Mouse (Mus musculus) bone marrow, adult 2 months (tissue): Measurements from ENCODE around the gene Gapt. TPM values are rescaled to one million over a fixed set of nuclear protein-coding genes. Genes with fewer than 3 reads are reported as not detected.
"Not testable (repeated sequence)": the region's sequence is repeated elsewhere in the genome, so short reads cannot be mapped to it uniquely, and the experiment has no call there.

ENCODE experiments used
- H3K27ac ChIP-seq: fragments of 200-500 bp; 2 replicates; pipeline ENCODE4 v1.5.1; 2012; ENCODE audit warnings: low read depth, mild to moderate bottlenecking, control low read depth, inconsistent platforms, low read length; ENCODE audit not compliant: control insufficient read depth, poor library complexity, insufficient read depth
- H3K4me1 ChIP-seq: fragments of 200-500 bp; 2 replicates; pipeline ENCODE4 v1.6.1; 2011; ENCODE audit warnings: low read length; ENCODE audit not compliant: control insufficient read depth, insufficient read depth
- H3K4me3 ChIP-seq: fragments of 200-500 bp; replicated peaks from 2 replicates; pipeline ENCODE3; 2011; ENCODE audit warnings: mild to moderate bottlenecking, low read depth, low read length, control low read depth; ENCODE audit not compliant: control insufficient read depth
- CTCF ChIP-seq: fragments of 200-500 bp; IDR thresholded peaks from 2 replicates; pipeline ENCODE4 v1.5.1; 2011; ENCODE audit warnings: low read length, control low read depth; ENCODE audit not compliant: control insufficient read depth, insufficient read depth
- POLR2A ChIP-seq: fragments of 200-500 bp; IDR thresholded peaks from 2 replicates; pipeline ENCODE4 v1.6.1; 2011; ENCODE audit warnings: low read depth, mild to moderate bottlenecking, control low read depth, low read length, borderline replicate concordance; ENCODE audit not compliant: control insufficient read depth
- WGBS: fragments of 180-500 bp; shearing (Covaris S2); methylation state at CpG from one replicate; pipeline ENCODE4 v1.1.7; 2018; 5-methylcytosine and 5-hydroxymethylcytosine counted together
- polyA plus RNA-seq: library from polyadenylated mRNA; stranded (reverse); fragments of >200 nt; gene quantifications from 2 replicates; pipeline ENCODE4 v1.2.4, GENCODE M21; 2011; ENCODE audit warnings: low replicate concordance; ENCODE audit not compliant: missing spikeins, insufficient read depth, insufficient read length

Gene Gapt
- polyA plus RNA-seq, 1 experiment, result 8.2 TPM

DNA sequence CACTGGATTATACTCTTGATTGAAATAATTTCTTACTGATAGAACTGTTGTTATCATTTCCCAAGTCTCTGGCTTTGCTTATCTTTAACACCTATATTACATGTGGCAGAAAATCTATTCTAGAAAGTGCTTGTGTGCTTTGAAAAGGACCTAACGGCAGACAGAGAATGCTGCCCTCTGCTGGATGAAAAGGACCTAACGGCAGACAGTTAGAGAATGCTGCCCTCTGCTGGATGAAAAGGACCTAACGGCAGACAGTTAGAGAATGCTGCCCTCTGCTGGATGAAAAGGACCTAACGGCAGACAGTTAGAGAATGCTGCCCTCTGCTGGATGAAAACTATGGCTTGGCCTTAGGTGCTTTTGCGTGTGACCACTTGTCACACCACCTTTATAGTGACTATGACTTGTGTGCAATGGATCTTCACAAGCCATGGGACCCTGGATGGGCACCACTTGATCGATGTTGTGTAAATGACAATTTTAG lies 11.6 kb upstream of the Gapt start:
- not testable (repeated sequence) for H3K27ac ChIP-seq, H3K4me1 ChIP-seq, H3K4me3 ChIP-seq
- 32% methylated on average over 6 of the region's 6 CpGs for WGBS
- TF ChIP-seq CTCF, result peak; percentile 95

DNA sequence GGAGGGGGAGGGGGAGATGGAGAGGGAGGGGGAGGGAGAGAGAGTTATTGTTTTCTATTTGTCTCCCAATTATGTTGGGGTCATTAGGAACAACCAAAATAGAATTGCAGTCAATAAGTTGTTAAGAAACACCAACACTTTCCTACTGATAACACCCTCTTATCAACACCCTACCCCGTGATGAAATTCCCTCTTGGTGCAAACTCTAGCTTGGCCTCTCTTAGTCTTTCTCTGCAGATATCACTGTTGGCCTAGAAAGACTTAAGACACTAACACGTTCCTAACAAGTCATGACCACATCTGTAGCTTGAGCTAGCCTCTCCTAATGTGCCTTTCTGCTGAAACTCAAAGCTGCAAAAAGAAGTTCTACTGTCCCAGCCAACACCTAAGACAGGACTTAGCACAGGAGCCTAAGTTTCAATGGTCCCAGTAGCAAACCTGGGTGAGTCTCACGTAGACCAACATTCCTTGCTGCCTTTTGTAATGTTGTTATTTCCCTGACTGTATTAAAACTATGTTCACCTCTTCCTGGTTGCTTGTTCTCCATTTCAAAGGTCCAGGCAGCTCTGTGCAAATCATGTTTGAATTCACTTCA lies 11.1 kb upstream of the Gapt start:
- H3K4me1 ChIP-seq, result peaks cover 3% of the 10 kb centered on the region; the same call in 1 of the 2 replicates
- TF ChIP-seq POLR2A (no peak), CTCF (no peak)
- 60% methylated on average over 3 of the region's 3 CpGs for WGBS
- no peak overlapping the region; the same call in 1 of the 2 replicates for H3K27ac ChIP-seq
- no peak overlapping the region for H3K4me3 ChIP-seq

DNA sequence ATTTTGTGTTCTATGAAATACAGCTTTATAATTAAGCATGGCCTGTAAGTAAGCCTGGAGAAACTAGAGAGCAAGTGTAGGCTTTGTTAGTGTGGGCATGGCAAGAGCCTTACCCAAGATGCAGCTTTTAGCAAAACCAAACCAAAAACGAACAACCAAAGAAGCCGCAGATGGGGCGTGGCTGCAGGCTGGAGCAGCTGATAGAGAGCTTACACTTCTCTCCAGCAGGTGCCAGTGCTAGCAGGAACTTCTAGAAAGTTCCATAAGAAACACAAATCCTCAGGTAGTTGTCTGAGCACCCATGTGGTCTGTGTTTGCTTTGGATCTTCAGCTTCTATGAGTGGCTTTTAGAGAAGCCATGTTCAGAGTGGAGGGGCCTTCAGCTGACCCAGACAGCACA lies 9.5 kb upstream of the Gapt start:
- Histone ChIP-seq H3K27ac (no peak overlapping the region; the same call in 1 of the 2 replicates), H3K4me1 (peaks cover 4% of the 10 kb centered on the region; the same call in 1 of the 2 replicates), H3K4me3 (no peak overlapping the region)
- WGBS, result 59% methylated on average over 3 of the region's 3 CpGs
- no peak for TF ChIP-seq CTCF
- TF ChIP-seq POLR2A, result no peak

DNA sequence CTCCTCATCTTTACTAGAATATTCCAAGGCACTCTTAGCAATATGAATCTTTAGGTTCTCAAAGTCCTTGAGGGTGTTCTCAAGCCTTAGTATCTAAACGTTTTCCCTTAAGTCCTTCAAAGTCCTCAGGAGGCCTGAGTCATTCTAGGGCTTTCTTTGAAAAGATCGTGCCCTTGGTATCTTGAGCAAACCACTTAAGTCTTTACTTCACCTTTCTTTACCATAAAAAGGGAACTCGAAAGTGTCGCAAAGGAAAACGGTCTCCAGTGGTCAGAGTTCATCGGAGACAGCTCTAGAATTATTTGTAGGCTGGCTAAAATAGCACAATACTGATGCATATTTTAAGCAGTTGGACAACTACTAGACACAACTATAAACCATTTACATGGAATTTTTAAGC lies 6.7 kb upstream of the Gapt start:
- WGBS, result 5% methylated on average over 6 of the region's 6 CpGs
- H3K27ac ChIP-seq, result no peak overlapping the region; the same call in 1 of the 2 replicates

DNA sequence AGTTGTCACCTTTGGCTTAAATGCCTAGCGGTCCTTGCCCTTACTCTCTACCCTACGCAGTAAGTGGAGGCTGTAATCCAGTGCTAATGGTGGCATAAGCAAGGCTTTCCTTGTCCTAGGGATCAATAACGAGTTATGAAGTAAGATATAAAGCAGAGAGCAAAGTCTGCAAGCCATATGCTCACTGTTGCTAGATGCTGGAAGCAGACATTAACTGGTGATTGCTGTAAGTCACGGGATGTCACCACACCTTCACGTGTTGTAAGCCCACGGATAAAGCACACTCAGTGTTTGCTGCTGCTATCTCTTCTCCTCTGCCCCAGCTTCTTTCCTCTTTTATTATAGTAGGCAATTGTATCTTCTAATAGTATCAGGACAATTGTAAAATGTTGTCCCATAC lies 5.9 kb downstream of the Gapt start:
- no peak for TF ChIP-seq CTCF
- TF ChIP-seq POLR2A, result no peak
- Histone ChIP-seq H3K27ac (no peak overlapping the region), H3K4me1 (no peaks in the 10 kb centered on the region; the same call in 1 of the 2 replicates), H3K4me3 (no peak overlapping the region)
- WGBS, result 71% methylated on average over 6 of the region's 6 CpGs

More for the DNA sequence above, 6.7 kb upstream of the Gapt start:
- H3K4me1 ChIP-seq, result peaks cover 4% of the 10 kb centered on the region; the same call in 1 of the 2 replicates
- no peak overlapping the region for H3K4me3 ChIP-seq
- TF ChIP-seq CTCF (no peak), POLR2A (no peak)

DNA sequence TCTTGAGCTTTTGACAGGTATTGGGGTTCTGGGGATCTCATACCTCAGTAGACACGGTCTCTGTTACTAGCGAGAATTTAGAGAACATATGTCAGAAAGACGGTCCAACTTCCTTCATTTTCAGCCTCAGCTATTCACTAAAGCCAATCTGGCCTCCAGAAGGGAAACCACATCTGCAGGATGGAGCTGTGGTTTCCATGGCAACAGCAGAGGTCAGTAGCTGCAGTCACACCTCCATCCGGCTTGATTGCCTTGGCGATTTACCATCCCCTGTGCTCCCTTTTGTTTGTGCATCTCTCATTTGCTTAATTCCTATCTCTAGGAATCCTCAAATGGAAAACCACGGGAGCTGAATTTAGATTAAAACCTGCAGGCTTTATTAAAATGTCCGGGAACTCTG lies 10.3 kb downstream of the Gapt start:
- no peak for TF ChIP-seq CTCF
- no peak for TF ChIP-seq POLR2A
- WGBS, result 19% methylated on average over 7 of the region's 7 CpGs

DNA sequence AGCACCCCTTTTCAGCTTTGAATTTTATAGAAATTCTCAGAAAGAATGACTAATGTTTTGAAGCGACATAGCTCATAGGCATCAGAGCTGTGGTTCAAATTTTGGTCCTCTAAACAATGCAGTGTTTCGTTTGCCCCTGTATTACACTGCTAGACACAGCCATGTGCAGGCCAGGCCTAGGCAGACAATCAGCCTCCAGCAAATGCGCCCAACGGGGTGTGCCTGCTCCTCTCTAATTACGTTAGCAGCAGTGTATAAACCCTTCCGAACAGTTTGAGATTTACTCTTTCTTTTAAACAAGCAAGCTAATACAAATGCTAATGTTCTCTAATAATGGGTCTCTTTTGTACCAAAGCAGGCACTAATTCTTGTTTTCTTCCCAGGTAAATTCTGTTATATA lies 14.4 kb downstream of the Gapt start:
- no peak overlapping the region for H3K27ac ChIP-seq
- TF ChIP-seq CTCF, result no peak
- WGBS, result 86% methylated on average over 6 of the region's 6 CpGs
- no peaks in the 10 kb centered on the region; the same call in 1 of the 2 replicates for H3K4me1 ChIP-seq
- H3K4me3 ChIP-seq, result no peak overlapping the region

More for the DNA sequence above, 10.3 kb downstream of the Gapt start:
- H3K27ac ChIP-seq, result no peak overlapping the region
- H3K4me1 ChIP-seq, result no peaks in the 10 kb centered on the region; the same call in 1 of the 2 replicates
- H3K4me3 ChIP-seq, result no peak overlapping the region

DNA sequence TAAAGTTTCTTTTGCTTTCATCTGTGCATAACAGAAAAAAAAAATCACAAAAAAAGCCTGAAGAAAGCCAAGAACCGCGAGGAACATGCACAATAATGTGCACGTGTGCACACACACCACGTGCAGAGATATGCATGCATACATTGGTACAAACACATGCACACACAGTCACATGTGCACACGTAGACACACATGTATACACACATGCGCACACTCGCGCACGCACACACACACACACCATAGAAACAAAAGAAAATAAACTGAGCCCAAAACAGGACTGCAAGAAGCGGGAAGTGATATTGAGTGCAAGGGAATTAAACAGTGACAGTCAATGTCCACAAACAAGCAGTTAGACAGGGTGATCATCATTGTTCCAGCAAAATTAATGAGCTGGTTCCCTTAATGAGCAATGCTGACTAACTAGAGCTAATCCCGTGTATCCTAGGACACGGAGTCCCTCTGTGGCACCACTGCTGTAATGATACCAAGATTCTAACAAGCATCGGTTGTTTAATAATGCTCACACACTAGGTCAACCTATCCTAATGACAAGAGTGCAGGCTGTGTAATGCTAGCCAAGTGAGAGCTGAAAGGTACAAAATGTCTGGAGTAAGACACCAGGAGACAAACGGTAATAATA lies 23.9 kb downstream of the Gapt start:
- Histone ChIP-seq H3K4me3 (no peak overlapping the region), H3K4me1 (no peaks in the 10 kb centered on the region), H3K27ac (no peak overlapping the region)
- WGBS, result 93% methylated on average over 14 of the region's 14 CpGs
- no peak for TF ChIP-seq CTCF
- no peak for TF ChIP-seq POLR2A
